Mouse (Mus musculus): ENCODE results near the gene Pak7. TPM values are rescaled to one million over a fixed set of nuclear protein-coding genes. Genes with fewer than 3 reads are reported as not detected.

Gene Pak7
- 4.7 and 5.8 TPM in 2 replicates for polyA plus RNA-seq (2012; rRNA removed)

GRCm38 (mm10) chr2:136387181-136388131 lies at the start of gene Pak7:
TSS of gene Pak7 (minus strand) at chr2:136387967.

GRCm38 (mm10) chr2:136051688-136052289 lies 336.0 kb downstream of the Pak7 start, which contains the start of gene Lamp5:
TSS of gene Lamp5 (plus strand) at chr2:136052239.

Other genes with a start within 250 kb of the Pak7 start
- 0.26 and 0.34 TPM in 2 replicates for gene Ankef1, start 113.9 kb upstream of the Pak7 start, polyA plus RNA-seq (2012; rRNA removed)